Mouse (Mus musculus): ENCODE results near the gene Lef1.

DNA sequence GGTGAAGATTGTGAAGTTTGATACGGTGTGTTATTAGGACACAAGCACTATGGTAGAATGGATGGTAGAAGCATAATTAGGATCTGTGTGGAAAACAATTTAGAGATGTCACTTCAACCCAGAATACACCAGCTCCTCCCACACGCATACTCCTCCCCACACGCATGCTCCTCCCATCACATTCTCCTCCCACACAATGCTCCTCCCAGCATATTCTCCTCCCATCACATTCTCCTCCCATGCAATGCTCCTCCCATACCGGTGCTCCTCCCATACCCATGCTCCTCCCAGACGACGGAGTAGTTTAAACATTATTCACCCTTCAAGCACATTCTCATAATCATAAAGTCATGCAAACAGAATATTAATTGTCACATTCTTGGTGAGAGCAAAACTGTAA lies 26.5 kb upstream of the Lef1 start:
- TF ChIP-seq POLR2A (IDR thresholded peaks at IDR 0.05; ENCODE audit: insufficient read depth, low read depth, low read length) = no peak
- TF ChIP-seq CTCF (IDR thresholded peaks at IDR 0.05) = no peak

All from heart, adult 2 months (tissue).